Mouse (Mus musculus): ENCODE measurements around the gene Rab40b. TPM values are rescaled to one million over a fixed set of nuclear protein-coding genes. Genes with fewer than 3 reads are reported as not detected.
A peak's percentile ranks its signal among the peaks of the same experiment; 100 is the strongest.

Gene Rab40b
- 0.51 and 1.1 TPM in 2 replicates for polyA plus RNA-seq (2012; rRNA removed)

DNA sequence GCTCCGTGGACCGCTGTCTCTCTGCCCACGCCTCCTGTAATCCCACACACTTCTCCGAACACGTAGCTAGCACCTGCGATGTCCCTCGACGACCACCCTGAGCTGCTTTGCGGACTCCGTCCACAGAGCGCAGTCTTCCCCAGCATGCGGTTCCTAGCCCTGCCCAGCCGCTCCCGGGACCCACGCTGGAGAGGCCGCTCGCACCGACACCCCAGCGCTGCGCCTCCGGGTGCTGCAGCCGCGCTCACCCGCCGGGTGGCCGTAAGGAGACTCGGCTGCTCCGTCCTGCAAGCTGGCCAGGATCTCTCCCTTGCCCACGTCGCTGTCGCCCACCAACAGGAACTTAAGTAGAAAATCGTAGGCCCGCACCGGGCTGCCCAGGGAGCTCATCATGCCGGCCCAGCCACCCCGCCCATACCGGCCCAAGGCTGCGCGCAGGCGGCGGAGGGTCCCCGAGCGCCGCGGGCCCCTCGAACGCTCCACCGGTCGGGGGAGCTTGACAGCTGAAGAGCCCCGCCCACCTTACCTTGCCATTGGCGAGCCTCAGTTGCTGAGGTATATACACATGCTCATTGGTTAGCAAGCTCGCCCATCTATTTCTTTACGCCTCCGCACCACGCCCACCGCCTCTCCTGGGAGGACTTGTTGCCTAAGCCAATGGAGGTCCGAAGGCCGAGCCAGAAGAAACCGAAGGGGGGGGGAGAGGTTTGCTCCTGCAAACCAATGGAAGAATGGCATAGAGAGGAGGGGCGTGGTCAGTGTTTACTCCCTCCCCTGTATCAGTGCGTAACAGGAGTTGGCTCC is at the start of gene Rab40b:
TSS of gene Rab40b (minus strand) at position 502 of the 804 bp plus-strand sequence.
- H3K27ac ChIP-seq (ENCODE audit: insufficient read depth, low read depth, low read length), result no peak within 1 kb of the TSS

DNA sequence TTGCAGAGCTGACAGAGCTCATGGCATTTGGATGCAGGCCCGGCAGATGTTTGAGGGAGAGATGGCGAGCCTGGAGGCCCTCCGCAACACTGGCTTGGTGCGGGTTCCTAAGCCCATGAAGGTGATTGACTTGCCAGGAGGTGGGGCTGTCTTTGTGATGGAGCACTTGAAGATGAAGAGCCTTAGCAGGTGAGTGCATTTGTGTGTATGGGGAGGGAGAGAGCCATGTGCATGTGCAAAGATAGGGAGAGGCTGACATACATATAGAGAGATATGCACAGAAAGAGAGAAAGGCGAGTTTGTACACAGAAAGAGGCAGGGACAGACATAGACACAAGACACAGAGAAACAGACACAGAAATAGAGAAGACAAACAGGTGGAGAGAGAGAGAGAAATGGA is 49.2 kb upstream of the Rab40b start:
- Histone ChIP-seq H3K27ac (ENCODE audit: insufficient read depth, low read depth, low read length) (no peak overlapping the region), H3K4me3 (ENCODE audit: low read depth, low read length) (no peak overlapping the region), H3K36me3 (ENCODE audit: control insufficient read depth, insufficient read depth, low read length) (no peaks in the 10 kb centered on the region), H3K27me3 (ENCODE audit: control insufficient read depth, insufficient read depth, low read length) (no peaks in the 10 kb centered on the region), H3K4me1 (ENCODE audit: control insufficient read depth, insufficient read depth, insufficient read length, low read length) (0 out of 2 replicates have a peak, but pooled peaks cover 7% of the 10 kb centered on the region)
- TF ChIP-seq CTCF (IDR thresholded peaks at IDR 0.05; ENCODE audit: extremely low read depth, insufficient read length, insufficient replicate concordance, low read depth, low read length), result no peak
- WGBS, result 82% methylated on average over 5 of the region's 5 CpGs

More for the DNA sequence above, at the start of gene Rab40b:
- Histone ChIP-seq H3K27me3 (ENCODE audit: control insufficient read depth, insufficient read depth, low read length) (no peaks in the 10 kb centered on the region), H3K4me1 (ENCODE audit: control insufficient read depth, insufficient read depth, insufficient read length, low read length) (peaks cover 3% of the 10 kb centered on the region), H3K36me3 (ENCODE audit: control insufficient read depth, insufficient read depth, low read length) (no peaks in the 10 kb centered on the region), H3K4me3 (ENCODE audit: low read depth, low read length) (peak within 1 kb of the TSS; percentile 73)
- TF ChIP-seq POLR2A (IDR thresholded peaks at IDR 0.05; ENCODE audit: low read depth, low read length), result peak; percentile 10; the same call in 1 of the 2 replicates
- TF ChIP-seq CTCF (IDR thresholded peaks at IDR 0.05; ENCODE audit: extremely low read depth, insufficient read length, insufficient replicate concordance, low read depth, low read length), result no peak
- 2% methylated on average over 61 of the region's 61 CpGs for WGBS

DNA sequence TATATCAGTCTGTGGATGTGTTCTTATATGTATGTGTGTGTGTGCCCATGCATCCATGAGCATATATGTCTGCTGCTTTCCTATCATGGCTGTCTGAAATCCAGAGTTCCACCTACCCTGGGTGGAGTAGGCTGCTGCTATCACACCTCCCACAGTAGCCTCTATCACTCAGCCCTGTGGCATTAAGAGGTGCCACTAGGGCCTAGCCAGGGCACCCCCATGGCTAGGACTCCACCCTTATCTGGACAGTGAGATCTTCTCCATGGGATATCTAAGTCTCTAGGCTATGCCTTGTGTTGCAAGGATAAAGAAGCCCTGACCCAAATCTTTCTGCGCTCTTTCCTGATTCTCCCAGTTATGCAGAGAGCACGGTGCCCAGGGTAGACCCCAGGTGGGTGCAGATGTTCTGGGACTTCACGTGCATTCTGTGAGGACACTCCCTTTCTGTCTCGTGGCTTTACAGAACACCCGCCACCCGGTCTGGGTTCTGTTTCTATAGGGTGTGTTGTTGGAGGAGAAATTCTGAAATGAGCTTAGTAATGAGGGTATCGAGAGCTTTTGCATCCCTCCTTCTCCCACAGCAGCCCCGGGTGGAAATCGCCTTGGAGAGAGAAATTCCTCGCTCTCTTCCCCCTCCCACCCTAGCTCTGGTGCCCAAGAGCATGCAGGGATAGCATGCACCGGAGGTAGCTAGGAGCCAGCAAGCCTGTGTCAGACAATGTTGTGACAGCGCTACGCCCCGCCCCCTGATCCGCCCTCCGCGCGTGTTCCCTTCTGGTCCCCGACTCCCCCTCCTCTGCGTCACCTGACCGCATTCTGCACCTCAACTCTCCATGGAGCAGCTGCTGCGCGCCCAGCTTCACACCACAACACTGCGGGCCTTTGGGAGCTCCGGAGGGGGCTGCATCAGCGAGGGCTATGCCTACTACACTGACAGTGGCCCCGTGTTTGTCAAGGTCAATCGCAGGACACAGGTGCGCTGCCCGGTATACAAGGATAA is 46.4 kb upstream of the Rab40b start, which contains the start of gene Fn3k:
TSS of gene Fn3k (plus strand) at position 758 of the 1,000 bp plus-strand sequence.
- TF ChIP-seq CTCF (IDR thresholded peaks at IDR 0.05; ENCODE audit: extremely low read depth, insufficient read length, insufficient replicate concordance, low read depth, low read length), result no peak
- no peak for TF ChIP-seq POLR2A (IDR thresholded peaks at IDR 0.05; ENCODE audit: low read depth, low read length)
- 0 out of 2 replicates have a peak, but pooled peaks cover 7% of the 10 kb centered on the region for H3K4me1 ChIP-seq (ENCODE audit: control insufficient read depth, insufficient read depth, insufficient read length, low read length)
- H3K27ac ChIP-seq (ENCODE audit: insufficient read depth, low read depth, low read length), result no peak within 1 kb of the TSS
- H3K4me3 ChIP-seq (ENCODE audit: low read depth, low read length), result peak within 1 kb of the TSS; percentile 61
- WGBS, result 6% methylated on average over 30 of the region's 30 CpGs
- H3K27me3 ChIP-seq (ENCODE audit: control insufficient read depth, insufficient read depth, low read length), result no peaks in the 10 kb centered on the region
- H3K36me3 ChIP-seq (ENCODE audit: control insufficient read depth, insufficient read depth, low read length), result no peaks in the 10 kb centered on the region

DNA sequence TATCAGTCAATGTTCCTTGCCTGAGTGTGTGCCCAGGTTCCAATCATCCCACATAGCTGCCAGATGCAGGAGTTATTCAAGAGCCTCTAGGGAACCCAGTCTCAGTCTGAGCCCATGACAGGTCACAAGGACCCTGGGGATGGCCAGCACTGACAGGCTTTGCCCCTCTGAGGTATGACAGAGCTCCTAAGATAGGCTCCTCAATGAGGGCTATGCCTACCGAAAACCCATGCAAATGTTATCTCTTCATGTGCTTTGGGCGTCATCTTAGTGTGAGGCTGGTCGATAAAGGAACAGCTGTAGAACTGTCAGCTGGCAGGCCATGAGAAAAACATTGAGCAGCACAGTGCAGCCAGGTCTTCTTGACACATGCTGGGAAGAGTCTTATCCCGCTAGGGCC is 45.3 kb upstream of the Rab40b start:
- WGBS, result 74% methylated on average over 4 of the region's 4 CpGs
- 0 out of 2 replicates have a peak, but pooled peaks cover 7% of the 10 kb centered on the region for H3K4me1 ChIP-seq (ENCODE audit: control insufficient read depth, insufficient read depth, insufficient read length, low read length)
- peaks cover 2% of the 10 kb centered on the region; the same call in 1 of the 2 replicates for H3K36me3 ChIP-seq (ENCODE audit: control insufficient read depth, insufficient read depth, low read length)
- no peaks in the 10 kb centered on the region for H3K27me3 ChIP-seq (ENCODE audit: control insufficient read depth, insufficient read depth, low read length)
- no peak overlapping the region for H3K4me3 ChIP-seq (ENCODE audit: low read depth, low read length)
- no peak for TF ChIP-seq POLR2A (IDR thresholded peaks at IDR 0.05; ENCODE audit: low read depth, low read length)
- TF ChIP-seq CTCF (IDR thresholded peaks at IDR 0.05; ENCODE audit: extremely low read depth, insufficient read length, insufficient replicate concordance, low read depth, low read length), result no peak
- H3K27ac ChIP-seq (ENCODE audit: insufficient read depth, low read depth, low read length), result no peak overlapping the region

- TF ChIP-seq POLR2A (IDR thresholded peaks at IDR 0.05; ENCODE audit: low read depth, low read length) (no peak), CTCF (IDR thresholded peaks at IDR 0.05; ENCODE audit: extremely low read depth, insufficient read length, insufficient replicate concordance, low read depth, low read length) (no peak)
- Histone ChIP-seq H3K4me1 (ENCODE audit: control insufficient read depth, insufficient read depth, insufficient read length, low read length) (peaks cover 5% of the 10 kb centered on the region; the same call in 1 of the 2 replicates), H3K27ac (ENCODE audit: insufficient read depth, low read depth, low read length) (no peak overlapping the region; the same call in 1 of the 2 replicates), H3K36me3 (ENCODE audit: control insufficient read depth, insufficient read depth, low read length) (no peaks in the 10 kb centered on the region), H3K4me3 (ENCODE audit: low read depth, low read length) (peak overlapping the region; percentile 84), H3K27me3 (ENCODE audit: control insufficient read depth, insufficient read depth, low read length) (no peaks in the 10 kb centered on the region)
- under 1% methylated on average over 28 of the region's 28 CpGs for WGBS
Observed at GRCm38 (mm10) chr11:121421553-121422173, 33.6 kb upstream of the Rab40b start.

- Histone ChIP-seq H3K27ac (ENCODE audit: insufficient read depth, low read depth, low read length) (no peak within 1 kb of the TSS; the same call in 1 of the 2 replicates), H3K27me3 (ENCODE audit: control insufficient read depth, insufficient read depth, low read length) (no peaks in the 10 kb centered on the region), H3K4me3 (ENCODE audit: low read depth, low read length) (peak within 1 kb of the TSS; percentile 84), H3K36me3 (ENCODE audit: control insufficient read depth, insufficient read depth, low read length) (no peaks in the 10 kb centered on the region), H3K4me1 (ENCODE audit: control insufficient read depth, insufficient read depth, insufficient read length, low read length) (peaks cover 5% of the 10 kb centered on the region; the same call in 1 of the 2 replicates)
- TF ChIP-seq CTCF (IDR thresholded peaks at IDR 0.05; ENCODE audit: extremely low read depth, insufficient read length, insufficient replicate concordance, low read depth, low read length) (0 out of 2 replicates have a peak, but pooled peaks have one; percentile 16), POLR2A (IDR thresholded peaks at IDR 0.05; ENCODE audit: low read depth, low read length) (peak; percentile 76)
- 1% methylated on average over 28 of the region's 28 CpGs for WGBS
Observed at GRCm38 (mm10) chr11:121420830-121421552, 32.9 kb upstream of the Rab40b start, which contains the start of gene Fn3krp. TSS of gene Fn3krp (plus strand) at chr11:121421401.

All from small intestine, adult 2 months (tissue).